Mouse (Mus musculus) cerebellum, adult 2 months (tissue): Measurements from ENCODE around the gene Cerk.

Experiments used
- CTCF ChIP-seq: fragments of 200-500 bp; IDR thresholded peaks from 2 replicates; pipeline ENCODE4 v1.5.1; 2011; ENCODE audit warnings: low read depth, mild to moderate bottlenecking, control low read depth, low read length, moderate library complexity, borderline replicate concordance; ENCODE audit not compliant: insufficient read depth
- POLR2A ChIP-seq: fragments of 200-500 bp; IDR thresholded peaks from 2 replicates; pipeline ENCODE4 v1.6.1; 2011; ENCODE audit warnings: low read length, control low read depth, borderline replicate concordance; ENCODE audit not compliant: insufficient read depth

GRCm38 (mm10) chr15:86159093-86159492 is 26.8 kb downstream of the Cerk start:
- TF ChIP-seq CTCF (no peak), POLR2A (no peak)
